Comparison of ENCODE assay signal across 16 mouse cellular contexts in the genomic region with DNA sequence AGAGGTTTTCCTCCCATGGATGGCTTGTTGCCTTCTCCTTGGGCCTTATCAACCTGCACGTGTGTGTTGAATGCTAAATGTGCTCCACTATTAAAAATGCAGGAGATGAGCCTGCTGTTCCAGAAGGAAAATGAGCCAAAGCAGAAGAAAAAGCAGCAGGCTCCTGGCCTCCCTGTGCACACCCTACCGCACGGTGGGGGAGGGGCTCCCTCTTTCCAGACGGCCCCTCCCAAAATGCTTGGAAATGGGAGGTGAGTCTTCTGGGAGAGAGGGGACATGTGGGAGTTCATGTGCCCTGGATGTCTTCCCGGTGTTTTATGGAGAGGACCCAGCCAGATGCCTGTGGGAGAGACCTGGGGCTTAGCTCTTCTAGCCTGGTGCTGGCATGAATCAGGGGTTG.
DNase-seq lines count a peak whose midpoint lies in the region; ATAC-seq and TF ChIP-seq lines count a peak whose summit lies in the region.
"Had no signal": no experiment of that assay in that cellular context is flagged by ENCODE, and none has a peak within 500 bp of the region (broad histone marks: within the 10 kb centered on the region; RNA-seq: fewer than 3 reads in every experiment).

No protein-coding gene starts in this region.

- no peak overlapping the region for H3K9ac ChIP-seq in hindbrain, embryonic 14.5 days
- no peak overlapping the region for H3K9ac ChIP-seq in hindbrain, embryonic 11.5 days (ENCODE audit: low read depth, low read length)
- peak overlapping the region; percentile 25 for H3K9ac ChIP-seq in midbrain, embryonic 13.5 days (replicated peaks)
- H3K9ac ChIP-seq: embryonic facial prominence, embryonic 12.5 days had no signal

- no peak overlapping the region for H3K4me2 ChIP-seq in hindbrain, embryonic 14.5 days (replicated peaks)
- no peak overlapping the region for H3K4me2 ChIP-seq in hindbrain, embryonic 11.5 days (replicated peaks; ENCODE audit: low read depth, low read length)
- no peak overlapping the region for H3K4me2 ChIP-seq in midbrain, embryonic 13.5 days (replicated peaks)
- H3K4me2 ChIP-seq: embryonic facial prominence, embryonic 12.5 days; liver, embryonic 11.5 days had no signal

- no peak for TF ChIP-seq CTCF in brain, embryonic 14.5 days (IDR thresholded peaks at IDR 0.05; ENCODE audit: borderline replicate concordance, extremely low read depth, insufficient read depth, insufficient read length)

- DNase-seq in hindbrain, embryonic 14.5 days (ENCODE audit: low spot score) = no peak
- no peak for DNase-seq in hindbrain, embryonic 11.5 days (ENCODE audit: low spot score)
- DNase-seq in brain, embryonic 14.5 days (ENCODE audit: low read depth) = peak; percentile 43
- peak; percentile 29 for DNase-seq in cerebellum, adult 8-10 months
- DNase-seq in T-cell, adult 2 months (ENCODE audit: low spot score) = no peak
- no peak for DNase-seq in gastrocnemius, postnatal 25 days
- DNase-seq: heart, postnatal 10 days; kidney, adult 9 months; kidney, postnatal 4 days; right cerebral cortex, adult 18-20 months; thymus, adult 18-20 months had no signal

- peak; percentile 17; the same call in 1 of the 2 replicates for ATAC-seq in hindbrain, embryonic 14.5 days (ENCODE audit: low FRiP score)
- no peak for ATAC-seq in hindbrain, embryonic 11.5 days (ENCODE audit: low FRiP score)
- 0 out of 2 replicates have a peak, but pooled peaks have one; percentile 13 for ATAC-seq in midbrain, embryonic 13.5 days
- ATAC-seq in megakaryocyte, adult 5-6 weeks (ENCODE audit: poor library complexity, severe bottlenecking) = no peak
- ATAC-seq: inflammation-experienced regulatory T-cells, adult 6 months had no signal

- H3K27ac ChIP-seq in hindbrain, embryonic 14.5 days = 0 out of 2 replicates have a peak overlapping the region, but pooled peaks have one; percentile 32
- H3K27ac ChIP-seq in hindbrain, embryonic 11.5 days (ENCODE audit: low read depth, low read length) = no peak overlapping the region
- peak overlapping the region; percentile 63 for H3K27ac ChIP-seq in midbrain, embryonic 13.5 days
- H3K27ac ChIP-seq: embryonic facial prominence, embryonic 12.5 days had no signal

- no peaks in the 10 kb centered on the region for H3K9me3 ChIP-seq in hindbrain, embryonic 14.5 days (ENCODE audit: control insufficient read depth, low read length)
- H3K9me3 ChIP-seq in hindbrain, embryonic 11.5 days (ENCODE audit: control insufficient read depth, low read length) = no peaks in the 10 kb centered on the region
- no peaks in the 10 kb centered on the region for H3K9me3 ChIP-seq in midbrain, embryonic 13.5 days
- H3K9me3 ChIP-seq: embryonic facial prominence, embryonic 12.5 days had no signal

- no peaks in the 10 kb centered on the region for H3K36me3 ChIP-seq in hindbrain, embryonic 14.5 days (replicated peaks; ENCODE audit: control insufficient read depth, insufficient read depth)
- no peaks in the 10 kb centered on the region for H3K36me3 ChIP-seq in hindbrain, embryonic 11.5 days (ENCODE audit: control insufficient read depth, insufficient read depth, low read length)
- H3K36me3 ChIP-seq in midbrain, embryonic 13.5 days = no peaks in the 10 kb centered on the region
- H3K36me3 ChIP-seq: embryonic facial prominence, embryonic 12.5 days had no signal

- no peak overlapping the region for H3K4me3 ChIP-seq in hindbrain, embryonic 14.5 days (replicated peaks; ENCODE audit: low read length)
- H3K4me3 ChIP-seq in hindbrain, embryonic 11.5 days (ENCODE audit: low read depth, low read length) = no peak overlapping the region
- no peak overlapping the region for H3K4me3 ChIP-seq in midbrain, embryonic 13.5 days (replicated peaks)
- H3K4me3 ChIP-seq: embryonic facial prominence, embryonic 12.5 days had no signal

- 47% methylated on average over 5 of the region's 5 CpGs for WGBS in hindbrain, embryonic 14.5 days
- 81% methylated on average over 5 of the region's 5 CpGs for WGBS in hindbrain, embryonic 11.5 days
- 55% methylated on average over 5 of the region's 5 CpGs for WGBS in midbrain, embryonic 13.5 days

- peaks cover 10% of the 10 kb centered on the region; the same call in 1 of the 2 replicates for H3K4me1 ChIP-seq in hindbrain, embryonic 14.5 days (replicated peaks; ENCODE audit: control insufficient read depth, insufficient read depth, low read length)
- no peaks in the 10 kb centered on the region for H3K4me1 ChIP-seq in hindbrain, embryonic 11.5 days (replicated peaks; ENCODE audit: control insufficient read depth, insufficient read depth, low read length)
- peaks cover 28% of the 10 kb centered on the region for H3K4me1 ChIP-seq in midbrain, embryonic 13.5 days (replicated peaks)

- H3K27me3 ChIP-seq in hindbrain, embryonic 14.5 days (ENCODE audit: control insufficient read depth, insufficient read depth, low read length) = no peaks in the 10 kb centered on the region
- no peaks in the 10 kb centered on the region for H3K27me3 ChIP-seq in hindbrain, embryonic 11.5 days (ENCODE audit: control insufficient read depth, insufficient read depth, low read length)
- peaks cover 4% of the 10 kb centered on the region; the same call in 1 of the 2 replicates for H3K27me3 ChIP-seq in midbrain, embryonic 13.5 days
- H3K27me3 ChIP-seq: embryonic facial prominence, embryonic 12.5 days had no signal

- TF ChIP-seq POLR2A in brain, embryonic 14.5 days (IDR thresholded peaks at IDR 0.05; ENCODE audit: borderline replicate concordance, extremely low read depth, insufficient read depth, insufficient read length, poor library complexity, severe bottlenecking) = no peak

Comparison
In these comparisons a context has a peak if more than half of its experiments do, and no peak if none do; other contexts are left out.
1. ATAC-seq: peak in hindbrain, embryonic 14.5 days (single experiment) and midbrain, embryonic 13.5 days (single experiment); none in hindbrain, embryonic 11.5 days (single experiment) and megakaryocyte, adult 5-6 weeks (single experiment).
2. DNase-seq: peak in brain, embryonic 14.5 days (single experiment) and cerebellum, adult 8-10 months (single experiment); none in hindbrain, embryonic 14.5 days (single experiment), hindbrain, embryonic 11.5 days (single experiment), T-cell, adult 2 months (single experiment) and gastrocnemius, postnatal 25 days (single experiment).